Mouse (Mus musculus): ENCODE measurements around the gene Nptx1. TPM values are rescaled to one million over a fixed set of nuclear protein-coding genes. Genes with fewer than 3 reads are reported as not detected.

Gene Nptx1
- total RNA-seq (2021), result under 1 TPM; 0.55 to 0.64 TPM

DNA sequence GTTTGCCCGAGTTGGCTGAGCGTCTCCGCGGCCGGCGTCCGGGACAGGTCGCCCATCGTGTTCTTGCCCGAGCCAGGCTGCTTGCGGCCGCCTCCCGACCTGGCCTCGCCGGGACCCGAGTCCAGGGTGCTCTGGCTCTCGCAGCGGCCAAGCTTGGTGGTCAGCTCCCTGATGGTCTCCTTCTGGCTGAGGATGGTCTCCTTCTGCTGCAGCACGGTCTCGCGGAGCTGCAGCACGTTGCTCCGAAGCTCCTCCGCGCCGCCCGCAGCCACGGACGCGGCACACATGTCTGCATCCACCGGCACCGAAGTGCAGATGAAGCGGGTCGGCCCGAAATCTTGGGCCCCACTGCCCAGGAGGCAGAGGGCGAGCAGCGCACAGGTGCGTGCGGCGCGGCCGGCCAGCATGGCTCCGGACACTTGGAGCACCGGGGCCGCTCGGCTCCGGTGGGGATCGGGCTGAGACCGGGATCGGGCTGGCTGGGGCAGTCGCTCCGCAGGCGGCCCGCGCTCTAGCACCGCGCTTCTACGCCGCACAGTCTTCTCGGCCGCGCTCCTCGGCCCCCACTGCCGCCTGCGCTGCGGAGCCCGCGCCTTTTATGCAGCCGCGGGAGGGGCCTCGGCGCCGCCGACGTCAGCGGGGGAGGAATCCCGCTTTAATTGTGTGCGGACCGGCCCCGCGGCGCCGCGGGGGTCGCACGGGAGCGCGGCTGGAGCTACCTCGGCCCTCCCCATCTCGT, at the start of gene Nptx1:
TSS of gene Nptx1 (minus strand) at position 571 of the 739 bp plus-strand sequence.
- intact Hi-C loops (cut with DNase I), result loop anchor here (5.0 kb wide), 1 partner anchor 225 kb away; no protein-coding TSS in a partner anchor
- DNase-seq, result peak in 1 of 2 experiments; percentile 18

DNA sequence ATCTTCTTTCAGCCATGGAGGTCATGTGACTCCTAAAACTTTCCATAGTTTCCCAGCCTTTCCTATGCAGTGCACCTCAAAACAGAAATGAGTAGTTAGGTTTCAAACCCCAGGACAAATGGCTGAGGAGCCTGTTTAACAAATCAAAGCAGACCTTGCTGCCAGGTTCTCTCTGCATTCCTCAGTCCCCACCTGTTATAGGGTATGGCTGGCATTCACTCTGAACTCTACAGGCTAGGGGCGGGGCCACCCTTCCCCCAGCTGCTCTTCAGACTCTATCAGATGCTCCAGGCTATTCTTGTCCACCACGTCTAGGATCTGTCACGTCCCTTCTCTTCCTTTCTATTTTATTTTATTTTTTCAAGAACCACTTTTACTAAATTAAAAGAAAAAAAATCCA, 46.4 kb upstream of the Nptx1 start:
- DNase-seq, result no peak
- intact Hi-C loops (cut with DNase I), result no loop called here

DNA sequence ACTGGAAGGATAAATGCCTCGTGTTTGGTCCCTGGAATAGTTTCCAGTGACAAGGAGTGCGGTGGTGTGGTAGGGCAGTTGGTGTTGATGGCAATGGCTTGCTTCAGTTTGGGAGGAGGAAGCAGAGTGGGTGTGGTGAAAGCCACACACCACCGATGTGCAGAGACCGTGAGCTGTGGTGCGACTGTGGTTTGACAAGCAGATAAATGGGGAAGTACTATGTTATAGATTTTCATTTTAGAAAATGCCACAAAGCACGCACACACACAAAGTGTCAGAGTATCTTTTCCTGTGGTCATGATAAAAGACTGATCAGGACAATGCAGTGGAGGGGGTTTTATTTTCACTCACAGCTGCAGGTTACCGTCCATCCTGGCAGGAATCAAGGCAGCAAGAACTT, 41.7 kb upstream of the Nptx1 start:
- DNase-seq, result no peak
- intact Hi-C loops (cut with DNase I), result no loop called here

DNA sequence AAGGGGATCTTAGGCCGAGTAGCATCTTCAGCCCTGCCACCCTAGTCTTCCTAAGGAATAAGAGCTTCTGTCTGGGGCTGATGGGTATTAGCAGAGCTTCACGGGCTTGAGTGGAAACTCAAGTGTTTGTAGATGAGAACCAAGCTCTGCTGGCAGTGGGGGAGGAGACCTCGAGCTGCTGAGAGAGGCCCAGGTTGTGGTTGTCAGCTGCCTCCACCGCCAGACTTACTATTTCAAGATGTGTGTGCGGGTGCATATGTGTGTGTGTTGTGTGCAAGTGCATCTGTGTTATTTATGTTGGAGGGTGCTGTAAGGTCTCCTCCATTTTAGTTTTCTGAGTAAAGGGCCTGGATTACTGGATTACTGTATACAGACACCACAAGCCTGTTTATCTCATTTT, 39.6 kb upstream of the Nptx1 start:
- intact Hi-C loops (cut with DNase I), result no loop called here
- DNase-seq, result no peak

DNA sequence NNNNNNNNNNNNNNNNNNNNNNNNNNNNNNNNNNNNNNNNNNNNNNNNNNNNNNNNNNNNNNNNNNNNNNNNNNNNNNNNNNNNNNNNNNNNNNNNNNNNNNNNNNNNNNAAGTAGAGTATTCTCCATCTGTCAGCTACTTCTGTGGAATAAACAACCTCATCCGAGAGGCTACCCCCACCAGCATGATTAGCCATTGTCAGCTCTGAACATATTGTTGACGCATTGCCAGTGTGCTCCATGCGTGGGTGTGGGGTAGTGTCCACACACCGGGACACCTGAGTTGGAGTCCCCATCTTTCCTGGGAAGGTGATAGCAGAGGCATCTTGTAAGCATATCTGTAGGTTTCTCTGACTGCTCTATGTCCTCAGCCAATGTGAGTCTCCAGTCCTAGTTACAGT, 39.0 kb upstream of the Nptx1 start:
- DNase-seq, result no peak
- intact Hi-C loops (cut with DNase I), result no loop called here

DNA sequence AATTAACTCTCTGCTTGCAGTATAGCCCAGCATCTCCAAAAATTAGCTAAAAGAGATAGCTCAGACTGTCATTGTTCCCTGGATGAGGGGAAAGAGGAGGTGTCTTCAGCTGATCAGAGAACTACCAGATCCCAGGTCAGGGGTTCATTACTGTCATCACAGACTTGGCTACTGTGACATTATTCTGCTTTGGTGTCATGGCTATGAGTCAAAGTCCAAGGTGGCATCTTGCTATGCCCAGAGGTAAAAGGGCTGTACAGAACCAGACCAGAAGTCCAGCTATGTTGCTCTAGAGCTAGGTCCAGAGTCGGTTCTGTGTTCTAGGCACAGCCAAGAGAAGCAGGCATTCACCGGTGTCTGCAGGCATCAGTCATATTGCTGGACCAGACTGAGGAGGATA, 30.2 kb upstream of the Nptx1 start:
- DNase-seq, result no peak
- intact Hi-C loops (cut with DNase I), result no loop called here

DNA sequence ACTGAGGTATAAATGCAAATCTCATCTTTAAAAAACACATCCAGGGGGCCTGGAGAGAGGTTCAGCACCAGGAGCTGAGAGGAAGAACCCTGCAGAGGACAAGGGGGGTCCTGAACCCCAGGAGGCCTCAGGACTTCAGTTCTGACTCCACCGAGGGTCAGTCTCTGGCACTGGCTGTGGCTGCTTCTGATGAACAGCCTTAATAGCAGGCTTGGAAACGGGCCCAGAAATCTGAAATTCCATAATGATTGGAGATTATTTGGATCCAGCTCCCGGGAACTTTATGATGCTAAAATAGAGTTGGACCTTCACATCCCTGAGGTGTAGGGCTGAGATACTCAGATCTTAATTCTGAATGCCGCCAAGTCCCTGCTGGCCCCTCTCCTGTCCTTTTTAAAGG, 29.3 kb upstream of the Nptx1 start:
- DNase-seq, result peak; percentile 15 to 16
- intact Hi-C loops (cut with DNase I), result no loop called here

DNA sequence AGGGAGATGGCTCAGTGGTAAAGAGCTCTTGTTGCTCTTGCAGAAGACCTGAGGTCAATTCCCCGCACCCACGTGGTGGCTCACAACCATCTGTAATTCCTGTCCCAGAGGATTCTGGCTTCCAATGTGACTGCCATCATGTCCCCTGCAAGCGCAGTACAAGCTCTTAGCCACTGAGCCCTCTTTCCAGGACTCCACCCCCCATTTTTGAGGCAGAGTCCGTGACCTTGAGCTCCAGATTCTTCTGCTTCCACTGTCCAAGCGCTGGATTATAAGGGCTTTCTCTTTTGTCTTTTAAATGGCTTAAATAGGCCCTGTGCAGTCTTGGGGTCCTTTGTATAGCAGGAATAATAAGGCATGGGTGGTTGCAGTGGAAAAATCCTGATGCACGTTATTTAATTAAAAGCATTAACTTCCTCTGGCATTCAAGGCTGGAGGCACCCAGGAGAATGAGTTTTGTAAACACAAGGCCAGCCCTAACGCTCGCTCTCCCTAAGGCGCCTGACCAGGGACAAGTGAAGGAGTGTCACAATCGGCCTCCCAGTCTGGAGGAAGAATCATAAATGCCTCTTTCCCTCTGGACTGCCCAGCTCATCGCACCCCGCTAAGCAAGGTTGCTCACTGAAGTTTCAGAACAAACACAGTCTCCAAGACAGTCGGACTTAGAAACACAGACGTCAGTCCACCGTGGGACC, 24.9 kb upstream of the Nptx1 start:
- DNase-seq, result no peak
- intact Hi-C loops (cut with DNase I), result no loop called here

DNA sequence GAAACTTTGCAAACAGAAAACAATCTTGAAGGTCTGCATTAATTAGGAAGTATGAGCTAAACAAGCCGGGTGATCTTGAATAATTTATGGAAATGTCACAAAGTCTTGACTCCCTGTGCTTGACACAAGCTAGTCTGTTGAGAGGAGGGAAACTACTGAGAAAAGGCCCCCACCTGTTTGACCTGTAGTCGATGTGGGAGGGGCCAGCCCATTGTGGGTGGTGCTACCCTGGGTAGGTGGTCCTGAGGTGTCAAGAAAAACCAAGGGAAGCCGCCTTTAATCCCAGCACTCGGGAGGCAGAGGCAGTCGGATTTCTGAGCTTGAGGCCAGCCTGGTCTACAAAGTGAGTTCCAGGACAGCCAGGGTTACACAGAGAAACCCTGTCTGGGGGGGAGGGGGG, 18.6 kb upstream of the Nptx1 start:
- no peak for DNase-seq
- intact Hi-C loops (cut with DNase I), result no loop called here

DNA sequence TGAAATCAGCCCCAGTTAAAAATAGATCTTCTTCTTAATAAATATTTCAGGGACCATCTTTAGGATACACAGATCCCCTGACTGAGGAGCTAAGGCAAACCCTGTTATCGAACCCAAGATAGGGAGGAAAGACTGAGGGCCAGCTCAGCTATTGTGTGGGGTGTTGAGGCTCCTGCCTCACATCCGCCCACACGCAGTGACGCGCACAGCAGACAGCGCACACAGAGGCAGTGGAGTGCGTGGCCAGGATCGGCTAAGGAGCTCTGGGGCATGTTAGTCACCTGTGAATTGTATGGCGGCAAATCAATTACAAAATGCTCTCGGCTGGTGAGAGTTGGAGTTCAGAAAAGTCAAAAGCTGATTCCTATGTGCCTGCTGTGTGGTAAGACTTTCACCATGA, 18.1 kb upstream of the Nptx1 start:
- intact Hi-C loops (cut with DNase I), result no loop called here

DNA sequence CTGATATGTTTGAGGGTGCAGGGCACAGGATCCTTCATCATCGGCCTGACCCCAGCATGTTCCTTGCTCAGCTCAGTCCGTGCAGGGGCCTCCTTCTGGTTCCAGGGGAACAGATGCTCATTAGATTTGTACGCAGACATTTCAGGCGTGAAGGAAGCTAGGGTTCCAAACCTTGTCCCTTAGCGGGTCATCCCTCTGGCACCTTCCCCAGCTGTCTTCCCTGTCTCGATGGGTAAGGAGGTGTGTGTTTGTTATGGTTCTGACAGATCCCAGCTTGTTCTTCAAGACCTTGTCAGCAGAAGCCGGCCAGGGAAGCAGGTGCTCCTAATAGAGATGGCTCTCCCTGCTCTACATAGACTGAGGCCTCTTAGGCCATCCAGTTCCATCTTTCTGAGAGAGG, 17.5 kb upstream of the Nptx1 start:
- intact Hi-C loops (cut with DNase I), result no loop called here
- DNase-seq, result no peak

More for the DNA sequence above, 18.1 kb upstream of the Nptx1 start:
- DNase-seq, result no peak

DNA sequence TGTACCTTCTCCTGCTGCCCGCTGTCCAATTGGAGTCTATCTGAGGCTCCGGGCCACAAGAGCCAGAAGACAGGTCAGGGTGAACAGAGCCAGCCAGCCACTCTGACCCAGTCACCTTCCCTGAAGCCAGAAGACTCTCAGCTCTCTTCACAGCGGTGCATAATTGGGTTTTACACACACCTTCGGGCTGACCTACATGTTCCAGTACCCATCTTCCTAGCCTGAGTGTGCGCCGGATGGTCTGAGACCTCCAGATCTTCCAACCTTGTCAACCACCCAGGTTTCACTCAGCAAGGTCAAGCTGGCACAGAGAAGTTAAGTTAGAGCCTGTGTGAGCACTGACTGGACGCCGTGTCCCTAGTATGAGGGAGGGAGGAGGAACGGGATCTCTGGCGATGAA, 16.8 kb upstream of the Nptx1 start:
- intact Hi-C loops (cut with DNase I), result no loop called here
- no peak for DNase-seq

DNA sequence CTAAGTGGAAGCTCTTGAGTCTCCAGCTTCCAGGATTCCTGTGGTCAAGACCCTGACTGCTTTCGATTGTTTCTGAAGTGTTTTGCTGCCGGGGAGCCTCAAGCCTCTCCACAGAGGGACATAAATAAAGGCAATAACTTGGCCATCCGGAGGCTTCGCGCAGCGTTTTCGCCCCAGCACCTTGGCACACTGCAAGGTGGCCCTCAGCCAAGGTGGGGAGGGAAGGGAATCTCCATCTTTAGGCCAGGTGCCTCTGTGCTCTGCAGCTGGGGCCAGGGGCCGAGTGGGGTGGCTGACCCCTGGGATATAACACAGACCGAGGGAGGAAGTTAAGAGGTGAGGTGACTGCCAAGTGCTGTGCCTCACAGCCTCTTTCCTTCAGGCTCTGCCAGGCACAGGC, 15.6 kb upstream of the Nptx1 start:
- intact Hi-C loops (cut with DNase I), result no loop called here
- no peak for DNase-seq

DNA sequence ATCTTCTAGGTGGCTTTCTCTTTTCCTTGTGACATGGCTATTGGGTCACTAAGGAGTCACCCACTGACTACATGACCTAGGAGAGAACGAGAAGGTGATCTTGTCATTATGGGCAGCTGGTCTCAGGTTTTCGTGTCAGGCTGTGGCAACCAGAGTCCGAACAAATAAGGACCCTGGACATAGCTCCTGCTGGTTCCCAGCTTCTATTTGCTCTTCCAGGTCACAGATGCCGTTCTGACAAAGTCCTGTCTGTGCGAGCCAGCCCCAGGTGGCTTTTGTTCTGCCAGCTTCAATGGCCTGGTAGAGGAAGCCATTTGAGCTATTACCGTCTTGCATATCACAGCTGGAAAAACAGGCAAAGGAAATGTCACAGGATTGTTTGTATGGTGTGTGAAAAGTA, 14.7 kb upstream of the Nptx1 start:
- intact Hi-C loops (cut with DNase I), result no loop called here
- DNase-seq, result no peak

DNA sequence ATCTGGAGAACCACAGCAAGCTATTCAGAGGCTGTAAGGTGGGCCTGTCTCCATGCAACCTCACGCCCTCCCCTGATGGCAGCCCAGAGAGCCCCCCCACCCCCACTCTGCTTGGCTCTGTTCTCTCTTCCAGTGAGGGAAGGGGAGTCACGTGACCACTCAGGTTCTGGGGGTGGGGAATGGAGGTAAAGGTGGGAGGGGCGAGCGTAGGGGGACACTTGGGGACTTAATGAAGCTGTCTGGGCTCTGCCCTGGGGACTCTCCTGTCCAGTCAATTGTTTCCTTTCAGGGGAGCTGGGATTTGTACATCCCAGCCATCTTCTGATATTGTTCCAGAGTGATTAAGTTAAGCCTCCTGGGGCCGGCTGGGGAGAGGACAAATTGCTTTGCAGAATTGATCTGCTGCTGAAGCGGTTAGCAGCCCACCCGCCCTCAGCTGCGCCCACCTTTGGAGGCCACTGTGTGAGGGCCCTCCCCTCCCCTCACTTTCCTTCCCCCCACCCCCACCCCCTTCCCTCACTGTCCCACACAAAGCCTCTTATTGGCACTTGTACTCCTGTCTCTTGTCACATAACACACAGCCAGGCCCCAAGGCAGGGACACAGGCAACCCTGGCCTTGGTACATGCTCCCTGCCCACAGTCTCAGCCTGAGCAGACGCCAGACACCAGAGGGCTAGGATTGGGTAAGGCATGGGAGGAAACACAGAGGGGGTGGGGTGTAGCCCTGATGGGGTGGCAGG, 11.5 kb upstream of the Nptx1 start:
- intact Hi-C loops (cut with DNase I), result no loop called here
- DNase-seq, result no peak

DNA sequence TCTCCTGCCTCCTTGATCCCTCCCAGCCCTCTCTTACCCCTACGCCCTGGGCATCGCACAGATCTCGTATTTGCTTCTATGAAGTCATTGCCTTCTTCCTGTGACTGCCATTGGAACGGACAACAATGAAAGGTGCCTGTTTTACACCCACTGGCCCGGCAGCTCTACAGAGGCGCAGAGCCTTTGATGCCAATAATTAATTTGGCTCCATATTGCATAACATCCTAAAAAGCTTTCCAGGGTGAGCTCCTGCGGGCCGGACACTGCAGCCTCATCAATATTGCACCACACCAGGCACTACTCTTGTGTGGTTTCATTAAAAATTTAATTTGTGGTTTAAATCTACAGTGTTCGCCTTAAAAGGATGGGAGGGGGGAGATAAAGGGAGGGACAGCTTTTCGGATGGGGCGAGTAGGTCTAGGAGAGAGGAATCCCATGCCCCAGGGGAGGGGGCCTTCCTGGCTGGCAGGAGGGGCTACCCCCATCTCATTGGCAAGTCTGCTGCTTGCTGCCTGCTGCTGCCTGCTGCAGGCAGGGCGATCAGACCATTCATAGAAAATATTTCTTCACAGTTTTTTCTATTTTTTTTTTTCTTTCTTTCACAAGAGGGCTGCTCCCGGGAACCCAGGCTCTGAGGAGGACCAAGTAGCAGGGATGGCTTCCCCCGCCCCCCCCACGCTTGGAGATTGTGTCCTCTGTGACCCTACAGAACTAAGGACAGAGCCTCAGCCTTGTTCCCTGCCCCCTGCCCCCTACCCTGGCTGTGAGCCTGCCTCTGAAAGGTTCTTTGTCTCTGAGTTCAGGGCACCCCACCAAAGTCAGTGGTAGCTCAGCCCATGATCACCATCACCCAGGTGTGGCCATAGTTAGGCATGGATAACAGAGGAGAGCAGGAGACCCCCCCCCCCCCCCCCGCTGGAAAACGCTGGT, 10.7 kb upstream of the Nptx1 start:
- intact Hi-C loops (cut with DNase I), result no loop called here
- DNase-seq, result no peak

DNA sequence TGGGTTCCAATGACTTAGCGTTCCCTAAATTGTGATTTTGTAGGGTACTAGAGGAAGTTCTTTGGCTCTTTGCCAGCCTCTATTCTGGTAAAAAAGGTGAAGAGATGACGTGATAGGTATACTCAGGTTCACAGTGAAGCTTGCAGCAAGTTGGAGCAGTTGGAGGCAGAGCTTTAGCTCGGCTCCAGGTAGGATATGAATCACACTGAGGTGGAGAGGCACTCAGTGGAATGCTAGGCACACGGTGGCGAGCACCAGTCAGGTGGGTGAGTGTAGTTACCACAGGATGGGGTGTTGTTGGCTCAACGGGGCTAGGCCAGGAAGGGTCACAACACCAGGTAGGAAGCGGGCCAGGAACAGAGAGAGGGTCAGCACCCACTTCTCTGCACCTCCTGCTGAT, 7.6 kb upstream of the Nptx1 start:
- intact Hi-C loops (cut with DNase I), result no loop called here
- no peak for DNase-seq

DNA sequence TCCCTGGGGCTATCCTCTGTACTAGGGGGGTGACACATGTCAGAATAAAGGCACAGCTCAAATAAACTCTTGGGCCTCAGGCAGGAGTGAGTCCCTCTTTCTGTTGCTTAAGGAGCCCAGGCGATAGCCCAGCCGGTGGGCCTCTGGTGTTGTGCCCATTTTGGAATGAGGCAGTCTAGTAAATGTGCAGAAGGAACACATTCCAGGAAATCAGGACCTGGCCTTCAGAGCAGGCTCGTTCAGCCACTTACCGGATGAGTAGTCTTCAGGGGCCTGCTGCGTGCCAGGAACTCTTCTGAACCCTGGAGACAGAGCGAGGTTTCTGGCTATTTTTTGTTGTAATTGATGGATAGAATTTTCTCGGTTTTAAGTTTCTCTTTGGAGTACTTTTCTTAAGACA, 7.2 kb upstream of the Nptx1 start:
- DNase-seq, result no peak
- intact Hi-C loops (cut with DNase I), result no loop called here

DNA sequence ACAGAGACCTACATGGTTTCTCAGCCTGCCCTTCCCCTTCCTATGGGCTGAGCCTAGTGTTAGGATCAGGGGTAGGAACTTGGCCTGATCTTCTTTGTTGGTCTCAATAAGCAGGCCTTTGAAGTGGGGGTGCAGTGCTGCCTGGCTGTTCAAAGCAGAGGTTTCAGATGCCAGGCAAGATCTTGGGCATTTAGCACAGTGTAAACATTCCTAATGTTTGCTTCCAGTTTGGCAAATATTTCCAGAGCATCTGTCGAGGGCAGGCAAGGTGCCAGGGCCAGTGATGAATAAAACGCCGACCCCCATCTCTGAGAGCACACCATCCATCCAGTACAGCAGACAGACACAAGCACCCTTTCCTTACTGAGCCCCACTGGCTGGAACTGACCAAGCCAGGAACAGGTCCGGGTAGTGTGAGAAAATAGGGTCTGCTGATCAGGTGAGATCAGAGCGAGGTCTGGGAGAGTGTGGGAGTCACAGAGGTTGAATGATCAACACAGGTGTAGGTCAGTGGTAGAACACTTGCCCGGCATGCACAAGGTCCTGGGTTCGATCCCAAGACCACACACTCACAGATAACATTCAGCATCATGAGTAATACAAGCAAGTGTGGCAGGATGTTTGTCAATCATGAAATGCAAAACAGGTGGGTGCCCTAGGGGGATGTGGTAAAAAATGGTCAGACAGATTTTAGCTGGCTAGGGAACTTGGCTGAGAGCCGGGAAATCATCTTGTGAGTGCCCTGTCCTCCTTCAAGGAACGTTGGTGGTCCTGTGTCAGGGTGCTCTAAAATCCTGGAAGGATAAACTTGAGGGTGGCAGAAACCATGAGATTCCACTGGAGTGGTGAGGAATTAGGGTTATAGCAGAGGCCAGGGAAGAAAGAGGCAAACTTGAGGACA, 5.6 kb upstream of the Nptx1 start:
- no peak for DNase-seq
- intact Hi-C loops (cut with DNase I), result no loop called here

DNA sequence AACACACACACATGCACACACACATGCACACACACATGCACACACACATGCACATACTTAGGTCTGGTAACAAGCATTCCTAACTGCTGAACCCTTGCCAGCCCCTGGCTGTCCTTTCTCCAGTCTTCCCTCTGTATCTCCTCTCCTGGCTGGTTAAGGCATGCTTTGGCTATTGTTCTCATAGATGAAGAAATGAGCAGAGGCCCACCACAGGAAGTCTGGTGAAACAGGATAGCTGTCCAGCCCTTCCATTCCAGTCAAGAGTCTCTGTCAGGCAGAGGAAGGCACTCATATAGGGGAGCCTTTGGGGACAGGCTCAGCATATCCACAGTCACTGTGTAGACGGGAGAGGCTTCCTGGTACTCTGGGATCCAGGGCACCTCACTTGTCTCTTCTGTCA, 4.7 kb upstream of the Nptx1 start:
- no peak for DNase-seq
- intact Hi-C loops (cut with DNase I), result no loop called here
